Mouse (Mus musculus): ENCODE measurements around the gene Hap1.
A peak's percentile ranks its signal among the peaks of the same experiment; 100 is the strongest.
"Not testable (repeated sequence)": the region's sequence is repeated elsewhere in the genome, so short reads cannot be mapped to it uniquely, and the experiment has no call there.

The Hap1 gene

DNA sequence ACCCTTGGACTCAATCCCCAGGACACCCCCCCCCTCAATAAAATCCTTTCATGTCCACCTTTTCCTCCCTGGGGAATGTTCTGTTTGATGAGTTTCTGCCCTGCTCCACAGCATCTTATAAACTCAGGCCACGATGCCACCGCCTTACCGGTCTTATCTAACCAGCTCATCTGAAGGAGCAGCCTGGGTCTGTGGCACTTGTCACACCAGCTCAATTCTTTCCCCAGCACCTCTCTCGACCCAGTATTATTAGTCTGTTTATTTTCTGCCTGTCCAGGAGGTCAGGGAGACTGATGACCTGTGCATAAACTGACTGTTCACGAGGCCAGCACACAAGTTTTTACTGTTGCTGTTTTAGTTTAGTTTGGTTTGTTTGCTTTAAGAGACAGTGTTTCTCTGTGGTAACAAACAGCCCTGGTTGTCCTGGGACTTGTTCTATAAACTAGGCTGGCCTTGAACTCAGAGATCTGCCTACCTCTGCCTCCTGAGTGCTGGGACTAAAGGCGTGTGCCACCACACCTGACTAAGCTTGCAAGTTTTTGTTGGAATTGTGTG is 38.0 kb downstream of the Hap1 start:
- no peak for DNase-seq

DNA sequence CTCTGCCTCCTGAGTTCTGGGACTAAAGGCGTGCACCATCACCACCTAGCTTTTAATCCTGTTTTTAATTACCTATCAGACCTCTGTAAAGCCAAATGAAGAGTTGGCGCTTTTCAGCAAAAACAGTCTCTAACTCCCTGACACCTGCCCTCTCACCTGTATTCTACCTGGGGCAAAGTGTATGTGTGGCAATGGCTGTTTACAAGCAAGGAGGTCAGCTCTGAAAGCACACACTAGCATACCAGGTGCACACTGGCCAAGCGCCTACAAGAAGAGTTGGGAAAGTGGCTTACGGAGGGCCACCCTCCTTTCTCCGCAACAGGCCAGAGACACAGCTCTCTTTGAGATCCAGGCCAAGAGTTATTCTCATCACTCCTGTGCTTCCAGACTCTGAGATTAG is 40.5 kb downstream of the Hap1 start:
- no peak for DNase-seq

DNA sequence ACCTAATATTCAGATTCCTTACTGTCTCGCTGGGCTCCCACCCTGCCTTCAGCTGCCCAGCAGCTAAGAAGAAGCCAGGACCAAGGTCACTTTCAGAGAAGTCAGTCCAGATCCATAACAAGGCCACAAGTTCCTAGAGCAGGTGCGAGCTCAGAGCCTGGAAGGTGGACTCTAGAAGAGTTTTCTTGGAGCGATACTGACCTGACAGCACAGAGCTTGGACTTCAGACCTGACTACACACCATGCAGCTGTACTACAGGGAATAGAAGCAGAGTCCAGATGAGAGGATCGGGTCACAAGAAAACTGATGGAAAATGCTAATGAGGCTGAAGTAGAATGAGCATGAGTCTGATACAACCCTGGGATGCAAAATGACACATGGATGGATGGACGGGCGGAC is 42.5 kb downstream of the Hap1 start:
- DNase-seq: peak; percentile 21 to 71

- peak; percentile 75 to 93 for DNase-seq
Measured at GRCm38 (mm10) chr11:100312096-100312679, 43.7 kb downstream of the Hap1 start.

DNA sequence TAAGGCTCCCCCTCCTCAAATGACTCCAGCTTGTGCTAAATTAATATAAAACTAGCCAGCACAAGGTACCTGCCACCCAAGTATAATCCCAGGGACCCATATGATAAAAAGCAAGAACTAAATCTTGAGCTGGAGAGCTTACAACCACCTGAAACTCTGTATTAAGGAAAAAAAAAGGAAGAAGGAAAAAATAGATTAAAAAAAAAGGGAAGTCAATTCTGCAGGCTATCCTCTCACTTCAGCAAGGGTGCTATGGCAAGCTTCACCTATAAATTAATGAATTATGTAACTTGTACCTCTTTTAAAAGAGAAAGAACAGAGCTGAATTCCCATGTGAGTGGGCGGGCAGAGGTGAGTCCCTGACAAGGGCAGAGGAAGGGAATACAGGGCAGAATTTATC is 44.3 kb downstream of the Hap1 start:
- DNase-seq: no peak

- not testable (repeated sequence) for DNase-seq
Measured at GRCm38 (mm10) chr11:100308672-100309071, 47.3 kb downstream of the Hap1 start.

DNA sequence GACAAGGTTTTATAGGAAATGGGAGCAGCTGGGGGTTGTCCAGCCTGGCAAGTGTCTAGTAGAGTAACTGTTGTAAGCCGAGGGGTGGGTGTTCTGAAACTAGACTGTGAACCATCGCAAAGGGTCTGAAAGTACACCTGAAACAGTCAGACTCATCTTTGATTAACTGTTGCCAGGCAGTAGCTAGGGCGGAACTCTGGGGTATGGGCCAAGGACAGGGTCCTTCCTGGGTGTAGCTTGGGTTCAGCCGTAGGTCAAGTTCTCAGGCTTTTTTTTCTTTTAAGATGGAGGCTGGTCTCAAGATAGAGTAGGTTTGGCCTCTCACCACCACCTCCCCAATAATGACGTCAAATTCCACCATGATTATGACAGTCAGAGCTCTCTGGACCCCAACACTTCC is 48.0 kb downstream of the Hap1 start:
- no peak for DNase-seq

DNA sequence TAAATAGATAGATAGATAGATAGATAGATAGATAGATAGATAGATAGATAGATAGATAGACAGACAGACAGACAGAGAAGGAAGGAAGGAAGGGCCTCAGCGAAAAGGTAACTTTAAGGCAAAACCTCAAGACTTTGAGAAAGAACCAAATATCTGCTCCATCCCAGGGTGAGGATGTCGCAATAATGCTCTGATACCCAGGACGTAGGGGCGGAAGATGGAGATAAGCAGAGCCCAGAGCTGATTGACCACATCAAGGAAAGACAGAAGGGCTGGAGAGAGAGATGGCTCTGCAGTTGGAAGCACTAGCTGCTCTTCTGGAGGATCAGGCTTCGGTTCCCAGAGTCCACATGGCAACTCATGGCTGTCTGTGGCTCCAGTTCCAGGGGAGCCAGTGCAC is 54.6 kb downstream of the Hap1 start:
- no peak for DNase-seq

DNA sequence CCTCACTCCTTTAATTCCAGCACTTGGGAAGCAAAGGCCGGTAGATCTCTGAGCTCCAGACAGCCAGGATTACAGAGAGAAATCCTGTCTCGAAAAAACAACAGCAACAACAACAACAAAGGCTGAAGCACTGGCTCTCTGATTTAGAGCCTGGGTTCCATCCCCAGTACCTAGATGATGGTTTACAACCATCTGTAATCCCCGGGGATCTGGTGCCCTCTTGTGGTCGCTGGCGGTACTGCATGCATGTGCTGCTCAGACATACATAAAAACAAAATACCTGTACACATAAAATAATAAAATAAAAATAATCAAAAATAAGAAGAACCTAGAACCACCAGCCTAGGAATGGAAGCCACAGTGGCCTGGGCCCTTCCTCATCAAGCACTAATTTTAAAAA is 55.6 kb downstream of the Hap1 start:
- DNase-seq: peak in 1 of 2 experiments; percentile 78

GRCm38 (mm10) chr11:100298274-100299036 is 57.5 kb downstream of the Hap1 start:
- peak; percentile 80 to 92 for DNase-seq

- DNase-seq: no peak
Measured at GRCm38 (mm10) chr11:100297801-100298200, 58.1 kb downstream of the Hap1 start.
